Mouse (Mus musculus): ENCODE results near the gene Pitpnm1. TPM values are rescaled to one million over a fixed set of nuclear protein-coding genes. Genes with fewer than 3 reads are reported as not detected.

The Pitpnm1 gene
- polyA plus RNA-seq (2012; fragmentation: generic; extraction: Trizol), result 42.3 TPM

DNA sequence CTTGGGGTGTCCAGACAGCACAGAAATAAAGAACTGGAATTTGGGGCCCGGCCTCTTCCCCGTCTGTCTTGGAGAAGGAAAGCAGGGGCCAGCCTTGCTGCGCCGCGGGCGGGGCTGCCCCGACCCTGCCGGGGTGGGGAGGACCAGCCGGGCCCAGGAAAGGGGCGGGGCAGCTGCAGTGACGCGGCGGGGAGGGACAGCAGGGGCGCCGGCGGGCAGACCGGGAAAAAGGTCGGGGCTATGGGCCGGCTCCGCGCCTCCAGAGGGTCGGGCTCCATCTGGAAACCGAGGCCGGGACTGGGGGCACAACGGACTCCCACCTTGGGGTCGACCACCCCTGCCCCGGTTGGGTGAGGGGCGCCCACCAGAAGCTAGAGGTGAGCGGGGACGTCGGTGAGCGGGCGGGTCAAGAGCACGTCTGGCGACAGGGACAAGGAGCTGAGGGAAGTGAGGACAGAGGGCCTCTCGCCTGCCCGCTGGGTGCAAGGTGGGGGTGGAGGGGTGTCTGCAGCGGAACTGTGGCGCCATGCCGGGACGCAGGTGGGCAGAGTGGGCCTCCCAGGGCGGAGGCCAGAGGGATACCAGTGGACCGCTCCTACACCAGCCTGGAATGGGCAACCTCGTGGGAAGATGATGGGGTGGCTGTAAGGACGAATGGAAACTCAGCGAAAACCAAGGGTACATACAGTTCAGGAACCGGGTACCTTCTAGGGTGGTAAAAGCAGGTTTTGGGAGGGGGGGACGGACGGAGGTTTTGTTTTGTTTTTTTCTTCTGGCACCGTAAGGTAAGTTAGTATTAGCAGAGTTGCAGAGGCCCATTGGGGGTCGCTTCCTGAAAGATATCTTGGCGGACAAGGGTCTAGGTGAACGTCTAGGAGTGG is at the start of gene Pitpnm1:
TSS of gene Pitpnm1 (plus strand) at position 162 of the 881 bp plus-strand sequence.
- H3K27me3 ChIP-seq (ENCODE audit: control insufficient read depth, insufficient read depth, insufficient read length), result no peaks in the 10 kb centered on the region
- peaks cover 15% of the 10 kb centered on the region for H3K79me2 ChIP-seq (ENCODE audit: control insufficient read depth, insufficient read depth)
- peak; percentile 11 for TF ChIP-seq POLR2AphosphoS2 (IDR thresholded peaks at IDR 0.05; ENCODE audit: insufficient read length, low read depth)
- TF ChIP-seq TCF12 (IDR thresholded peaks at IDR 0.05; ENCODE audit: insufficient read depth, poor library complexity, severe bottlenecking), result no peak
- TF ChIP-seq USF1 (IDR thresholded peaks at IDR 0.05; ENCODE audit: low read depth), result no peak
- no peak for TF ChIP-seq CEBPB (IDR thresholded peaks at IDR 0.05; ENCODE audit: insufficient read depth, poor library complexity, severe bottlenecking)
- TF ChIP-seq MYOD1 (IDR thresholded peaks at IDR 0.05; ENCODE audit: control insufficient read depth in 1 of 3, insufficient read length in 2 of 3, low read depth in 2 of 3), result peak in 1 of 3 experiments; percentile 54
- peak; percentile 69 for TF ChIP-seq POLR2A (IDR thresholded peaks at IDR 0.05; ENCODE audit: insufficient read length, low read depth)
- peak within 1 kb of the TSS; percentile 98 for H3K4me2 ChIP-seq (ENCODE audit: low read depth)
- no peaks in the 10 kb centered on the region for H3K36me3 ChIP-seq (ENCODE audit: control insufficient read depth, insufficient read depth)
- peak within 1 kb of the TSS; percentile 59 for H3ac ChIP-seq (ENCODE audit: control insufficient read depth, insufficient read length)
- H3K4me3 ChIP-seq, result peak within 1 kb of the TSS; percentile 57

GRCm38 (mm10) chr19:4051016-4051415 is 48.8 kb upstream of the Pitpnm1 start:
- Histone ChIP-seq H3K4me3 (no peak overlapping the region), H3K27me3 (ENCODE audit: control insufficient read depth, insufficient read depth, insufficient read length) (no peaks in the 10 kb centered on the region), H3K79me2 (ENCODE audit: control insufficient read depth, insufficient read depth) (no peaks in the 10 kb centered on the region), H3K4me2 (ENCODE audit: low read depth) (no peak overlapping the region), H3ac (ENCODE audit: control insufficient read depth, insufficient read length) (no peak overlapping the region), H3K36me3 (ENCODE audit: control insufficient read depth, insufficient read depth) (no peaks in the 10 kb centered on the region)
- TF ChIP-seq POLR2AphosphoS2 (IDR thresholded peaks at IDR 0.05; ENCODE audit: insufficient read length, low read depth) (no peak), SRF (IDR thresholded peaks at IDR 0.05; ENCODE audit: control insufficient read depth, insufficient read length, low read depth) (no peak), TCF3 (IDR thresholded peaks at IDR 0.05; ENCODE audit: insufficient read length, low read depth) (no peak), POLR2A (IDR thresholded peaks at IDR 0.05; ENCODE audit: insufficient read length, low read depth) (no peak), USF1 (IDR thresholded peaks at IDR 0.05; ENCODE audit: low read depth) (no peak), MAX (IDR thresholded peaks at IDR 0.05; ENCODE audit: low read depth) (no peak), REST (IDR thresholded peaks at IDR 0.05; ENCODE audit: insufficient read depth, insufficient read length) (no peak), TCF12 (IDR thresholded peaks at IDR 0.05; ENCODE audit: insufficient read depth, poor library complexity, severe bottlenecking) (no peak)

GRCm38 (mm10) chr19:4051741-4052515 is 47.9 kb upstream of the Pitpnm1 start:
- H3K79me2 ChIP-seq (ENCODE audit: control insufficient read depth, insufficient read depth), result no peaks in the 10 kb centered on the region
- H3K4me3 ChIP-seq, result no peak overlapping the region
- H3K4me2 ChIP-seq (ENCODE audit: low read depth), result no peak overlapping the region
- H3ac ChIP-seq (ENCODE audit: control insufficient read depth, insufficient read length), result no peak overlapping the region
- H3K27me3 ChIP-seq (ENCODE audit: control insufficient read depth, insufficient read depth, insufficient read length), result no peaks in the 10 kb centered on the region
- no peaks in the 10 kb centered on the region for H3K36me3 ChIP-seq (ENCODE audit: control insufficient read depth, insufficient read depth)
- no peak for TF ChIP-seq E2F4 (IDR thresholded peaks at IDR 0.05; ENCODE audit: insufficient read depth)

GRCm38 (mm10) chr19:4052516-4053030 is 47.2 kb upstream of the Pitpnm1 start:
- Histone ChIP-seq H3K4me3 (no peak overlapping the region), H3ac (ENCODE audit: control insufficient read depth, insufficient read length) (no peak overlapping the region), H3K4me2 (ENCODE audit: low read depth) (no peak overlapping the region), H3K36me3 (ENCODE audit: control insufficient read depth, insufficient read depth) (no peaks in the 10 kb centered on the region), H3K27me3 (ENCODE audit: control insufficient read depth, insufficient read depth, insufficient read length) (no peaks in the 10 kb centered on the region), H3K79me2 (ENCODE audit: control insufficient read depth, insufficient read depth) (no peaks in the 10 kb centered on the region)
- TF ChIP-seq POLR2A (IDR thresholded peaks at IDR 0.05; ENCODE audit: insufficient read length, low read depth) (no peak), TCF3 (IDR thresholded peaks at IDR 0.05; ENCODE audit: insufficient read length, low read depth) (no peak), REST (IDR thresholded peaks at IDR 0.05; ENCODE audit: insufficient read depth, insufficient read length) (no peak), POLR2AphosphoS2 (IDR thresholded peaks at IDR 0.05; ENCODE audit: insufficient read length, low read depth) (no peak)

DNA sequence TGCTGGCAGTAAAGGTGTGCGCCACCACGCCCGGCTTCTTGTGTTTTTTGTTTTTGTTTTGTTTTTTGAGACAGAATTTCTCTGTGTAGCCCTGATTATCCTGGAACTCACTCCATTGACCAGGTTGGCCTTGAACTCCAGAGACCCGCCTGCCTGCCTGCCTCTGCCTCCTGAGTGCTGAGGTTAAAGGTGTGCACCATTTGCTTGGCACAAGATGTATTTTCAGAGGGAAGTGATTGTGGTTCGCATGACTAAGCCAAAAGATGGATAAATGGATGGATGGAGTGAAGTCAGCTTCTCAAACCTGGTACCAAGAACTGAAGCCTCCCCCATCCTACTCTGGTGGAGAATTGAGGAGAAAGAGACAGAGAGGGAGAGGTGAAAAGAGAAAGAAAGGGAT is 45.2 kb upstream of the Pitpnm1 start:
- Histone ChIP-seq H3K79me2 (ENCODE audit: control insufficient read depth, insufficient read depth) (no peaks in the 10 kb centered on the region), H3K27me3 (ENCODE audit: control insufficient read depth, insufficient read depth, insufficient read length) (no peaks in the 10 kb centered on the region), H3K4me2 (ENCODE audit: low read depth) (no peak overlapping the region), H3ac (ENCODE audit: control insufficient read depth, insufficient read length) (no peak overlapping the region), H3K36me3 (ENCODE audit: control insufficient read depth, insufficient read depth) (no peaks in the 10 kb centered on the region), H3K4me3 (no peak overlapping the region)
- no peak for TF ChIP-seq REST (IDR thresholded peaks at IDR 0.05; ENCODE audit: insufficient read depth, insufficient read length)
- TF ChIP-seq POLR2A (IDR thresholded peaks at IDR 0.05; ENCODE audit: insufficient read length, low read depth), result no peak
- TF ChIP-seq MAX (IDR thresholded peaks at IDR 0.05; ENCODE audit: low read depth), result no peak
- no peak for TF ChIP-seq TCF12 (IDR thresholded peaks at IDR 0.05; ENCODE audit: insufficient read depth, poor library complexity, severe bottlenecking)
- no peak for TF ChIP-seq POLR2AphosphoS2 (IDR thresholded peaks at IDR 0.05; ENCODE audit: insufficient read length, low read depth)
- TF ChIP-seq E2F4 (IDR thresholded peaks at IDR 0.05; ENCODE audit: insufficient read depth), result no peak
- no peak for TF ChIP-seq USF1 (IDR thresholded peaks at IDR 0.05; ENCODE audit: low read depth)
- no peak for TF ChIP-seq TCF3 (IDR thresholded peaks at IDR 0.05; ENCODE audit: insufficient read length, low read depth)
- TF ChIP-seq CEBPB (IDR thresholded peaks at IDR 0.05; ENCODE audit: insufficient read depth, poor library complexity, severe bottlenecking), result no peak
- TF ChIP-seq MYOG (IDR thresholded peaks at IDR 0.05; ENCODE audit: control insufficient read depth in 1 of 3, insufficient read depth in 1 of 3, insufficient read length in 2 of 3, low read depth in 2 of 3), result no peak
- TF ChIP-seq SRF (IDR thresholded peaks at IDR 0.05; ENCODE audit: control insufficient read depth, insufficient read length, low read depth), result no peak
- TF ChIP-seq MYOD1 (IDR thresholded peaks at IDR 0.05; ENCODE audit: control insufficient read depth in 1 of 3, insufficient read length in 2 of 3, low read depth in 2 of 3), result no peak
